Mouse (Mus musculus) left cerebral cortex, adult 2 months (tissue): ENCODE measurements at regions not wholly inside any gene's neighbourhood (a gene's known extent, or its start where the extent isn't known, plus 50 kb on each side); places are given as distances from the start of the nearest gene placed in this dataset.

Experiments
- DNase-seq, 2 experiments: peaks; one replicate each; pipeline ENCODE4 v3.0.0; 2021 to 2022; ENCODE audit warnings: low spot score in 2 of 2, mixed read lengths in 1 of 2; ENCODE audit errors: extremely low spot score in 1 of 2
- H3K27ac ChIP-seq: fragments of 200-600 bp; 2 replicates; pipeline ENCODE4 v1.8.1; 2022
- H3K4me3 ChIP-seq: fragments of 200-600 bp; 2 replicates; pipeline ENCODE4 v1.8.1; 2022
- CTCF ChIP-seq: fragments of 200-600 bp; IDR thresholded peaks from 2 replicates; pipeline ENCODE4 v1.8.1; 2022; ENCODE audit warnings: antibody characterized with exemption, mild to moderate bottlenecking, moderate library complexity
- intact Hi-C: fragments of 180-260 bp; cut with DNase I; formaldehyde crosslinking; loops from one replicate; pipeline ENCODE4 v1.15.1; 2025

DNA sequence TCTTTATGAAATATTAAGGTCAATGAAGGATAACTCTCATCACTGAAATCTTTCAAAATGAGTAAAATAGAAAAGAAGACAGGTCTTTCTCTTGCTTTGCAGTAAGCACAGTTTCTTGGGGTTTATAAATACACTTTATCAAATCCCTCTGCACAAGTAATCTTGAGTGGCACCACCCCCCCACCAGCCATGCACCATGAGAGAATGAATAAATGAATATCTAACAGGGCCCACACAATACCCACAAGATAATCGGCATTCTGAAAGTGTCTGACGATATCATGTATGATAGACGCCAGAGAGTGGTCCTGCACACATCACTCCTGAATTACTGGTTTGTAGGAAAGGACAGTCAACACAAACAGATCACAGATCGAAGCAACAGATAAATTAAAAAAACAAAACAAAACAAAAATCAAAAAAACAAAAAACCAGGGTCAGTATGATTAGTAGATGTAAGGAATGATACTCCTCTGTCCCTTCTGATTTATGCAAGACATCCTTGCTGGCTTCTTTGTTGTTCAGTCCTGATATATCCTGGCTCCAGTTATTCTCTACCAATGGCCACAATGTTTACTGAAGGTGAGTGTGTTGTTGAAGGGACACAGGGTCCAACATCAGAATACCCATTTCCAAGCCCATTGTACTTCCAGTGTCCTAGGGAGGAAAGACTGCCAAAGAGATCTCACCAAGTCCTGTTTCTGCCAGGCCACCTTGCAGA is 92.0 kb upstream of the Cited2 start:
- DNase-seq: no peak

DNA sequence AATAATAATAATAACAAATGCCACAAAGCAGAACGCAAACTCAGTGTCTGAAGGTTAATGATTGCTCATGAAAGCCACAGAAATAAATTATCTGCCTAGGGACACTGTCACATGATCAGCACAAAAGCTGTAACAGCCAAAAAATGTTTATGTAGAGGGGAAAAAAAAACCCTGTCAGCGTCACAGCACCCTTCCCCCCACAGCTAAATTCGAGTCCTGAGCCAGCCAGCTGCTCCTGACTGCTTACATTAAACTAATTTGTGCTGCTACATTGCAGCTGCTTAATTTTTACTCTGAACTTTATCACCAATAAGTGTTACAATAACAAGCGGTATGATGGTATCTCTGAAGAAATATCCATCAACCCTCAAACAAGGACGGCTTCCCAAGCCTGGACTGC is 91.2 kb upstream of the Cited2 start:
- H3K27ac ChIP-seq: no peak overlapping the region
- no peak for TF ChIP-seq CTCF
- DNase-seq: no peak
- intact Hi-C loops: no loop called here
- no peak overlapping the region for H3K4me3 ChIP-seq

More for the DNA sequence above, 92.0 kb upstream of the Cited2 start:
- Histone ChIP-seq H3K4me3 (no peak overlapping the region), H3K27ac (no peak overlapping the region)
- TF ChIP-seq CTCF: no peak
- intact Hi-C loops: no loop called here

GRCm38 (mm10) chr10:17632959-17633674 is 89.9 kb upstream of the Cited2 start:
- intact Hi-C loops: no loop called here

GRCm38 (mm10) chr10:17645363-17645762 is 77.7 kb upstream of the Cited2 start:
- intact Hi-C loops: no loop called here
- H3K4me3 ChIP-seq: no peak overlapping the region
- TF ChIP-seq CTCF: no peak
- DNase-seq: no peak
- no peak overlapping the region for H3K27ac ChIP-seq

More at GRCm38 (mm10) chr10:17632959-17633674, 89.9 kb upstream of the Cited2 start:
- Histone ChIP-seq H3K4me3 (no peak overlapping the region), H3K27ac (no peak overlapping the region)
- DNase-seq: no peak
- no peak for TF ChIP-seq CTCF

GRCm38 (mm10) chr10:17646391-17646790 is 76.6 kb upstream of the Cited2 start:
- intact Hi-C loops: no loop called here
- Histone ChIP-seq H3K27ac (no peak overlapping the region), H3K4me3 (no peak overlapping the region)
- no peak for DNase-seq
- TF ChIP-seq CTCF: no peak

DNA sequence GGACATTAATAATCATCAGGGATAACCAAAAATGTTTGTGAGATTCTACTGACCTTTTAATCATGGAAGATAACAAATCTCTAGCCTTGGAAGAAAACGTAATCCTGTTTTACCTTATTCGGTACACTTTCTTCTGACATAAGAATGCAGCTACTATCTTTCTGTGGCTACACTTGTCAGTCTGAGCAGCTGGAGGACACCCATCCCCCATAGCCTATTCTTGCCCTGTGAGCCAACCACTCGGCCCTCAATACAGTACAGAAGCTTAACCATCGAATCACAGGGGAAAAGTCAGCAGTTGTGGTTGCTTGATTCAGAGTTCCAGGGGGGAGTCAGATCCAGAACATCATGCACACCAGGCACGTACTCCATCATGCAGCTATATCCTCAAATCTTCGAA is 74.9 kb upstream of the Cited2 start:
- intact Hi-C loops: no loop called here
- DNase-seq: no peak
- TF ChIP-seq CTCF: no peak
- H3K4me3 ChIP-seq: no peak overlapping the region
- H3K27ac ChIP-seq: no peak overlapping the region

DNA sequence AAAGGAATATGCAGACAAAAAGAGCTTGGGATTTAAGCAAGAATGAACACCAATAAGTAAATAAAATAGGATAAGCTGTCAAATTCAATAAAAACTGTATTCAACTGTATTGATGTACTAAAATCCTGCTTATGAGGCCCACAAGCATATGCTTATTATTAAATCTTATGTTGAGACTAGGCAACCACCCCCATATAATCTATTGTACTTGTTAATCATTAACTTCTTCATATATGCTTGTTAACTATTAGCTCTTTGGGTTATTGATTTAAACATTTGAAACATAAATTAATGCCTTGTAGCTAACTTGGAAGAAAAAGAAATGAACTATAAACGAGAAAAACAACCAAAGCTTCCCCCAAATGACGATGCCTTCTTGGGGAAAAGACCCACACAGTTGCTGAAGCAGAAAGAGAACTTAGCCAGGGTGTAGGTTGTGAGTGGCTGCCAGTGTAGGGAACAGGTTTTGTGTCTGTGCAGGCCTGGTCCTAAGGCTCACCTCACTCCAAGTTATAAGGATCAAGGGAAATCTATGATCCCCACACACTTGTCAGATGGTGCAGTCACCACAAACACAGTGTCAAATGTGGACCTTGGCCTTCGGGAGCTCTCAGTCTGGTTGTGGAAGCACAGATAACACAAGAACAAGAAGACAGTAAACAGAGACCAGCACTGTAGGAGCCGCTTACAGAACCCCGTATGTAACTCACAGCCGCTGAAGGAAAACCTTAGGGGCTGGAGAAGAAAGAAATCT is 71.8 kb upstream of the Cited2 start:
- DNase-seq: no peak
- Histone ChIP-seq H3K4me3 (no peak overlapping the region), H3K27ac (no peak overlapping the region)
- intact Hi-C loops: no loop called here
- TF ChIP-seq CTCF: no peak

GRCm38 (mm10) chr10:17653325-17653724 is 69.7 kb upstream of the Cited2 start:
- Histone ChIP-seq H3K27ac (no peak overlapping the region), H3K4me3 (no peak overlapping the region)
- DNase-seq: no peak
- no peak for TF ChIP-seq CTCF
- intact Hi-C loops: no loop called here

DNA sequence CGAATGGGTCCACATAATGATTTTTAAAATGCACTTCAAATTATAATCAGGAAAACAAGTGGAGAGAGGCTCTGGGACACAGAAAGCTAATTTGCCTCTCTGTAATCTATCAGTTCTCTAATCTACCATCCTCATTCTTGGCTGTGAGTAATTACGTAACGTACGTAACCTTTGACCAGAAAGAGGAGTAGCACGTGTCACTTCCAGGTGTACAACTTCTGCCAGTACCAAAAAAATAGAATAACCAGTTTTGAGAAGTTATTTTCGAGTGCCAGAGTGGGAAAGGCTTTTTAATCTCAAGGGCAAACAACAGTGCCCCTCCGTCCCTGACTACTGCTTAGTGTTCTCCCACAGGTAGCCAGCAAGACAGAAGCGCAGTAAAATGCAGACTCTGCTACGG is 69.2 kb upstream of the Cited2 start:
- Histone ChIP-seq H3K4me3 (no peak overlapping the region), H3K27ac (no peak overlapping the region)
- TF ChIP-seq CTCF: no peak
- DNase-seq: no peak
- intact Hi-C loops: no loop called here

DNA sequence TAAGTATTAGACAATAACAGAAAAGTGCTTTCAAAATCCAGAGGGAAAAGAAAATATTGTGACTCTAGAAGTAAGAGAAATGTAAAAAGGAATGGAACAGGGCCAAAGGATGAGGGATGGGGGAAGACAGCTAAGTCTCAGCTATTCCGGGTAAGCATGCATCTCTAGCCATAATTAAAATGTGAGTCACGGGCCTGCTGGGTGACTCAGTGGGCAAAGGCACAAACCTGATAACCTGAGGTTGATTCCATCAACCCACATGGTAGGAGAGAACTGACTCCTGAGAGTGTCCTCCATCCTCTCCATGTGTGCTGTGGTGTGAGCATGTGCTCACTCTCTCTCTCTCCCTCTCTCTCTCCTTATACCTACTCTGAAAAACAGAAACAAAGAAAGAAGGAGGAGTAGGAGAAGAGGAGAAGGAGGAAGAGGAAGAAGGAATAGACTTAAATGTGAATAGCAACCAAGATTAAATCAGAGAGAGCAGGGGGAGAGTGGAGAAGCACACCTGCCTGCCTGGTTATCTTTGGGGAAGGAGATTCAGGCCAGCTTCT is 68.6 kb upstream of the Cited2 start:
- intact Hi-C loops: no loop called here
- H3K4me3 ChIP-seq: no peak overlapping the region
- DNase-seq: no peak
- no peak for TF ChIP-seq CTCF
- H3K27ac ChIP-seq: no peak overlapping the region

- Histone ChIP-seq H3K27ac (no peak overlapping the region), H3K4me3 (no peak overlapping the region)
- TF ChIP-seq CTCF: no peak
- intact Hi-C loops: no loop called here
- DNase-seq: no peak
These were observed 67.5 kb upstream of the Cited2 start for GRCm38 (mm10) chr10:17655459-17656051.

DNA sequence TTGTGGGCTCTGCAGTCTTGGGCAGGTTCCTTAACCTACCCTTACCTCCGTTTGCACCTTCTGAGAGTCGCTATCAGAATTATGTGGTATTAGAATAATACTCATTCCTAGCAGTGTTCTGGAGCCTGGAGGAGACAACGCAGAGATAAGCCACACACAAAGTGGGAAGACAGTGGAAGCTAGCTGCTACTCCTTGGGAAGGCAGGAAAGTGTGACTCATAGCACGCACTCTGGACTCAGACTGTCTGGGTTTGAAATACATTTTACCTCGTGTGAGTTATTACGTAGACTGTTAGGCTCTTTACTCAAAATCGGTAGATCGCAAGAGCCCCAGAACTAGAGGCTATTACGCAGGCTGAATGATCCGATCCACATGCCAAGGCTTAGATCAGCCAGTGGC is 66.7 kb upstream of the Cited2 start:
- Histone ChIP-seq H3K27ac (no peak overlapping the region), H3K4me3 (no peak overlapping the region)
- DNase-seq: no peak
- intact Hi-C loops: no loop called here
- no peak for TF ChIP-seq CTCF
